Mouse (Mus musculus): ENCODE measurements around the gene Gm49387.

DNA sequence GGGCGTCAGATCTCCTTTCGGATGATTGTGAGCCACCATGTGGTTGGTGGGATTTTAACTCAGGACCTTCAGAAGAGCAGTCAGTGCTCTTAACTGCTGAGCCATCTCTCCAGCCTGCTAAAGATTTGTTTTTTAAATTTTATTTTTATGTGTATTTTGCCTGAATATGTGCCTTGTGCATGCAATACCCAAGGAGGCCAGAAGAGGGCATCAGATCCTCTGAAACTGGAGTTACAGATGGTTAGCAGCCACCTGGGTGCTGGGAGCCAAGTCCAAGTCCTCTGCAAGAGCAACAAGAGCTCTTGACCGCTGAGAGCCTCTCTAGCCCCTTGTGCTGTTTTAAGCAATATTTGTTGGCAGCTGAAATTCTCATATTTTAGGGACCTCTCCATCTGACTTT lies 9.7 kb upstream of the Gm49387 start:
- no peak for TF ChIP-seq CTCF (IDR thresholded peaks at IDR 0.05; ENCODE audit: extremely low read depth, insufficient read depth, insufficient read length, insufficient replicate concordance)
- TF ChIP-seq POLR2A (IDR thresholded peaks at IDR 0.05; ENCODE audit: low read depth, low read length), result no peak
